Mouse (Mus musculus) cortical plate, adult 2 months (tissue): ENCODE measurements around the gene Ube2q2.

Experiments used
- CTCF ChIP-seq: fragments of 200-500 bp; IDR thresholded peaks from 2 replicates; pipeline ENCODE4 v1.5.1; 2011; ENCODE audit warnings: mild to moderate bottlenecking, control low read depth, low read length; ENCODE audit not compliant: insufficient read depth; ENCODE audit errors: extremely low read depth
- POLR2A ChIP-seq: fragments of 200-500 bp; IDR thresholded peaks from 2 replicates; pipeline ENCODE4 v1.6.1; 2011; ENCODE audit warnings: mild to moderate bottlenecking, low read length, control low read depth; ENCODE audit not compliant: insufficient read depth; ENCODE audit errors: extremely low read depth

GRCm38 (mm10) chr9:55102186-55102835 lies 46.3 kb upstream of the Ube2q2 start:
- TF ChIP-seq CTCF (no peak), POLR2A (no peak)
